Comparison of ENCODE assay signal across 8 mouse cellular contexts in the genomic region with DNA sequence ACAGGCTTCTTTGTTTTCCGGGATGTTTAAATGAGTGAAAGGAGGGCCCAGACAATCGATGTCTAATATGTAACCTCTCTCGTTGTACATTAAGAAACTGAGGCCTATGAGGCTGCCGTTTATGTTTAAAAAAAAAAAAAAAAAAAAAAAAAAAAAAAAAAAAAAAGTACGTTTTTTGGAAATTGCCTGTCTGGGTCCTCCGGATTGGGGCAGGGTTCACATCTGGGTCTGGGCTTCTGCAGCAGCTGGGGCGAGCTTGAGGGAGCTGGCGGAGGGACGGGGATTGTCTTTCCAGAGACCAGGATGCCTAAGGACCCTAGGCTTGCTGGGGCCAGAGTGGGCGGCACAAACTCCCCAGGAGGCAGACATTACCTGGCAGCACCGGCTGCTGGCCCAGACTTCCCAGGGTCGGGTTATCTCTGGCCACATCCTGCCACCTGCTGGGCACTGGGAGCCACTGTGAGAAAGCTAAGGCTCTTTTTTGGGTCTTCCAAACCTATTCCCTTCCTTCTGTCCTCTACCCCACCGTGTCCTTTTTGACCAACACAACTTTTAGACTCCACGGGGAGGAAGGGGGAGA. TPM values are rescaled to one million over a fixed set of nuclear protein-coding genes. Genes with fewer than 3 reads are reported as not detected.
DNase-seq lines count a peak whose midpoint lies in the region; ATAC-seq and TF ChIP-seq lines count a peak whose summit lies in the region.

No protein-coding gene starts in this region.

- no peak overlapping the region for H3K27ac ChIP-seq in ES-Bruce4 (ENCODE audit: insufficient read depth, low read length)
- H3K27ac ChIP-seq in intestine, embryonic 16.5 days (ENCODE audit: low read length), result no peak overlapping the region
- no peak overlapping the region for H3K27ac ChIP-seq in midbrain, embryonic 11.5 days (ENCODE audit: low read depth, low read length)

- ATAC-seq in frontal cortex, adult (ENCODE audit: low TSS enrichment), result peak; percentile 64
- ATAC-seq in intestine, embryonic 16.5 days, result peak; percentile 50
- ATAC-seq in midbrain, embryonic 11.5 days (ENCODE audit: low FRiP score), result peak; percentile 66

- no peaks in the 10 kb centered on the region for H3K36me3 ChIP-seq in ES-Bruce4 (ENCODE audit: control insufficient read depth, insufficient read depth, low read length, poor library complexity, severe bottlenecking)
- H3K36me3 ChIP-seq in intestine, embryonic 16.5 days (ENCODE audit: control insufficient read depth, insufficient read depth, low read length), result no peaks in the 10 kb centered on the region
- H3K36me3 ChIP-seq in midbrain, embryonic 11.5 days (ENCODE audit: control insufficient read depth, insufficient read depth, low read length), result no peaks in the 10 kb centered on the region

- intact Hi-C loops in left cerebral cortex, postnatal 36 days (cut with DNase I), result loop anchor here (2.0 to 10.0 kb wide), 2 partner anchors 293 to 419 kb away; no protein-coding TSS in a partner anchor

- no peak for TF ChIP-seq POLR2A in ES-Bruce4 (IDR thresholded peaks at IDR 0.05; ENCODE audit: insufficient read depth, low read length)

- H3K9me3 ChIP-seq in ES-Bruce4 (replicated peaks; ENCODE audit: control insufficient read depth, insufficient read depth, low read length, poor library complexity, severe bottlenecking), result no peaks in the 10 kb centered on the region
- no peaks in the 10 kb centered on the region for H3K9me3 ChIP-seq in intestine, embryonic 16.5 days (ENCODE audit: control insufficient read depth, low read length)
- H3K9me3 ChIP-seq in midbrain, embryonic 11.5 days (ENCODE audit: control insufficient read depth, low read length), result no peaks in the 10 kb centered on the region

- no peak overlapping the region for H3K4me3 ChIP-seq in ES-Bruce4 (ENCODE audit: low read depth, low read length)
- H3K4me3 ChIP-seq in intestine, embryonic 16.5 days (ENCODE audit: low read length), result peak overlapping the region; percentile 46
- H3K4me3 ChIP-seq in midbrain, embryonic 11.5 days (ENCODE audit: low read depth, low read length), result peak overlapping the region; percentile 48

- peak; percentile 26 to 43 for DNase-seq in adrenal gland, postnatal 36 days
- peak; percentile 45 to 52 for DNase-seq in left cerebral cortex, postnatal 36 days (ENCODE audit: low spot score in 2 of 2)
- DNase-seq in midbrain, embryonic 11.5 days (ENCODE audit: low spot score, missing footprints), result peak; percentile 92
- DNase-seq in testis, postnatal 10 days (ENCODE audit: low spot score), result peak; percentile 58
- DNase-seq in thymus, postnatal 36 days, result no peak

- no peak overlapping the region for H3K9ac ChIP-seq in ES-Bruce4 (ENCODE audit: low read depth, poor library complexity, severe bottlenecking)
- H3K9ac ChIP-seq in intestine, embryonic 16.5 days (ENCODE audit: low read depth, low read length), result peak overlapping the region; percentile 50
- peak overlapping the region; percentile 63 for H3K9ac ChIP-seq in midbrain, embryonic 11.5 days (ENCODE audit: low read length)

- H3K4me2 ChIP-seq in intestine, embryonic 16.5 days (ENCODE audit: low read depth, low read length), result peak overlapping the region; percentile 76
- peak overlapping the region; percentile 81 for H3K4me2 ChIP-seq in midbrain, embryonic 11.5 days

- no peak for TF ChIP-seq EP300 in ES-Bruce4 (IDR thresholded peaks at IDR 0.05; ENCODE audit: insufficient read depth, low read depth, low read length)

- H3K27me3 ChIP-seq in ES-Bruce4 (ENCODE audit: control insufficient read depth, insufficient read depth, low read length, poor library complexity, severe bottlenecking), result peaks cover 2% of the 10 kb centered on the region; the same call in 1 of the 2 replicates
- peaks cover 13% of the 10 kb centered on the region; the same call in 1 of the 2 replicates for H3K27me3 ChIP-seq in intestine, embryonic 16.5 days (replicated peaks; ENCODE audit: control insufficient read depth, insufficient read depth, low read length)
- no peaks in the 10 kb centered on the region; the same call in 1 of the 2 replicates for H3K27me3 ChIP-seq in midbrain, embryonic 11.5 days (ENCODE audit: control insufficient read depth, insufficient read depth, low read length)

- TF ChIP-seq CTCF in ES-Bruce4 (IDR thresholded peaks at IDR 0.05; ENCODE audit: low read depth, low read length), result peak; percentile 65

- WGBS in intestine, embryonic 16.5 days, result 0% methylated on average over 14 of the region's 14 CpGs
- under 1% methylated on average over 14 of the region's 14 CpGs for WGBS in midbrain, embryonic 11.5 days

- no peaks in the 10 kb centered on the region for H3K4me1 ChIP-seq in ES-Bruce4 (ENCODE audit: control insufficient read depth, insufficient read depth, low read length)
- H3K4me1 ChIP-seq in intestine, embryonic 16.5 days (ENCODE audit: control insufficient read depth, insufficient read depth, low read length), result peaks cover 6% of the 10 kb centered on the region; the same call in 1 of the 2 replicates
- no peaks in the 10 kb centered on the region for H3K4me1 ChIP-seq in midbrain, embryonic 11.5 days (ENCODE audit: control insufficient read depth, insufficient read depth, low read length)

RNA-seq across cellular contexts. Expression of gene Stk32b, which starts 0.5 kb away (rescaled TPM):
- polyA plus RNA-seq in ES-Bruce4 (2011; ENCODE audit: insufficient read depth, insufficient read length, low read depth, missing spikeins), result 0.26 and 0.40 TPM in 2 replicates
- total RNA-seq in adrenal gland, postnatal 36 days (2021), result under 1 TPM; 0.10 to 0.26 TPM
- 0.24 and 0.37 TPM in 2 replicates for polyA plus RNA-seq in intestine, embryonic 16.5 days (2015; fragmentation: Nextera tagmentation; extraction: Ambion mirVana)
- total RNA-seq in left cerebral cortex, postnatal 36 days (2021), result 1 to 10 TPM; 1.4 to 2.3 TPM
- polyA plus RNA-seq in midbrain, embryonic 11.5 days (2014; fragmentation: Nextera tagmentation; extraction: Ambion mirVana), result 4.1 and 5.6 TPM in 2 replicates

RNA-seq across cellular contexts. Expression of gene Cytl1, which starts 17.8 kb away (rescaled TPM):
- polyA plus RNA-seq in ES-Bruce4 (2011; ENCODE audit: insufficient read depth, insufficient read length, low read depth, missing spikeins), result not detected in 2 replicates
- total RNA-seq in adrenal gland, postnatal 36 days (2021), result 1 to 10 TPM; 2.2 to 2.3 TPM
- polyA plus RNA-seq in intestine, embryonic 16.5 days (2015; fragmentation: Nextera tagmentation; extraction: Ambion mirVana), result 0.59 and 0.60 TPM in 2 replicates
- total RNA-seq in left cerebral cortex, postnatal 36 days (2021), result 1 to 10 TPM in 1 of 2 experiments, not detected in 1; 2.5 TPM
- polyA plus RNA-seq in midbrain, embryonic 11.5 days (2014; fragmentation: Nextera tagmentation; extraction: Ambion mirVana), result 0.17 TPM in 1 of 2 replicates, not detected in the other

Comparison
In these comparisons a context has a peak if more than half of its experiments do, and no peak if none do; other contexts are left out.
1. DNase-seq: peak in adrenal gland, postnatal 36 days (2 of 2), left cerebral cortex, postnatal 36 days (2 of 2), midbrain, embryonic 11.5 days (single experiment) and testis, postnatal 10 days (single experiment); none in thymus, postnatal 36 days (0 of 2).
2. Peak in every context shown above with its lines, with median percentiles within 50 percentile points of each other: ATAC-seq.